Mouse (Mus musculus): ENCODE data around the gene Gm42421. TPM values are rescaled to one million over a fixed set of nuclear protein-coding genes. Genes with fewer than 3 reads are reported as not detected.

The Gm42421 gene
- polyA plus RNA-seq, 1 experiment from 2014 or later, result 0.90 TPM

DNA sequence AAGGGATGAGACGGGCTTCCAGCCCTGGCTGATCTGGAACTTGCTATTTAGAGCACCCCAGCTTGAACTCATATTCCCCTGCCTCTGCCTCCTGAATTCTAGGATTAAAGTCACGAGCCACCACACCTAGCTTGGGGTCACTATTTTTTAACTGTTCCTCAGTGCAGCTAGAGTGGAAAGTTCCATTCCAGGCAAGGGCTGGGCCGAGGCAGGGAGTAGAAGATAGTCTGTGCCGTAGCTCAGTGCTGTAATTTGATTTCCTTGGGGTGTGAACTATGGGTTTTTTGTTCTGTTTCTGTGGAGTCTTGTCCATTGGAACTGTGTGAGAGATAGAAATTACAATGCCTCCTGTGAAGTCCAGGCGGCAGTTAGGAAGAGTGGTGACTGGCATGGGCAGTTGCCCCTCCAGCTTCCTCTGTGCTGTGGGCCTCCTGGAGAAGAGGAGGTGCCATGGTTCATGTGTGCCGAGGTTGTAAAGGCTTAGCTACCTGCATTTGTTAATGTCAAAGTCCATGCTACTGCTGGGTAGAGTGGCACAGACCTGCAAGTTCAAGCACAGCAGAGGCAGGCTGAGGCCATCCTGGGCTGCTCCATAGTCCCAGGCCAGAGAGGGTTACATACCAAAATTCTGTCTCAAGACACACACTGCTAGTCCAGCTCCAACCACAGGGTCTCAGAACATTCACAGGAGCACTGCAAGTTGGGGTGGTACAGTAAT, 4.0 kb downstream of the Gm42421 start:
- Histone ChIP-seq H3K27ac (ENCODE audit: low read length) (no peak overlapping the region), H3K4me1 (replicated peaks; ENCODE audit: control insufficient read depth, insufficient read depth, low read length) (0 out of 2 replicates have a peak, but pooled peaks cover 3% of the 10 kb centered on the region), H3K27me3 (replicated peaks; ENCODE audit: control insufficient read depth, insufficient read depth, low read length) (no peaks in the 10 kb centered on the region), H3K4me2 (ENCODE audit: low read length) (no peak overlapping the region), H3K9ac (replicated peaks; ENCODE audit: low read depth, low read length) (no peak overlapping the region), H3K9me3 (ENCODE audit: control insufficient read depth, low read length) (no peaks in the 10 kb centered on the region), H3K36me3 (ENCODE audit: control insufficient read depth, insufficient read depth) (peaks cover 22% of the 10 kb centered on the region), H3K4me3 (replicated peaks; ENCODE audit: low read length) (no peak overlapping the region)
- no peak for ATAC-seq
- 88% methylated on average over 6 of the region's 6 CpGs for WGBS

DNA sequence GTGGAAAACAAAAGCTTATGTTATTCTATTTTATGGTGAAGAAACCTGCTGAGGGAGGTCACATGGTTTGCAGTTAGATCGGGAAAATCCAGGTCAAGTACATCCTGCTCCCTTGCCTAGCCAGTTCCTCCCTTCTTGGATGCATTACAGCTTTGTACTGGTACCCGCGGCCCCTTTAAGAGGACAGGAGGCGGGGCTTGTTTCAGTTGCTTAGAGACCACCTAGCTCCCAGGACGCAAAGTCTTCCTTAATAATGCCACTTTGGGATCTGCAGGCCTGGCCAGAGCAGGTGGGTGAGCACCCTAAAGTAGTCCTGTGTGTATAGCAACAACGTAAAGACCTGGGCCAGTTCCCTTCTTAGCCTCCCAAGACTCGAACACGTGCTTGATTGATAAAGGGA, 4.9 kb downstream of the Gm42421 start, which contains the start of gene Rsph10b:
Rsph10b (plus strand) TSS at position 205 of the 400 bp plus-strand sequence.
- H3K27me3 ChIP-seq (replicated peaks; ENCODE audit: control insufficient read depth, insufficient read depth, low read length), result no peaks in the 10 kb centered on the region
- H3K27ac ChIP-seq (ENCODE audit: low read length), result no peak within 1 kb of the TSS
- peaks cover 22% of the 10 kb centered on the region for H3K36me3 ChIP-seq (ENCODE audit: control insufficient read depth, insufficient read depth)
- WGBS, result 8% methylated on average over 8 of the region's 8 CpGs
- H3K4me3 ChIP-seq (replicated peaks; ENCODE audit: low read length), result 0 out of 2 replicates have a peak within 1 kb of the TSS, but pooled peaks have one; percentile 7
- no peak within 1 kb of the TSS for H3K9ac ChIP-seq (replicated peaks; ENCODE audit: low read depth, low read length)
- H3K4me2 ChIP-seq (ENCODE audit: low read length), result no peak within 1 kb of the TSS
- no peak for ATAC-seq
- no peaks in the 10 kb centered on the region for H3K9me3 ChIP-seq (ENCODE audit: control insufficient read depth, low read length)
- 0 out of 2 replicates have a peak, but pooled peaks cover 3% of the 10 kb centered on the region for H3K4me1 ChIP-seq (replicated peaks; ENCODE audit: control insufficient read depth, insufficient read depth, low read length)

DNA sequence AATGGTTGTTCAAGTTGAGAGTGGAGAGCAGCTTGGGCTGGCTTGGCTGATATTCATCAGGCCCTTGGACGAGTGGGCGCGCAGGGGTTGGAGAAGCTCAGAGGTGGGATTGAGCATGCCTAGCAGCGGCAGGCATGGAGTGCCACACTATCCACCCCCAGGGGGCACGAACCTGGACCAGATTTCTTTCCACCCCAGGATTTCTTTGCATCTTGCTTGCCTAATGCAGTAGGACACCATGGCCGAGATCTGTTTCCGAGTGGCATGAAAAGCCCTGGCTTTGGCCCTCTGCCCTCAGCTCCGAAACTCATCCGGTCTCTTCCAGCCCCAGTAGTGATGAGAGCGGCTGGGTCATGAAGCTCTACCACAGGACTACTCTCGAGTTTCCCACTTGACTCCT, 5.4 kb downstream of the Gm42421 start:
- no peak overlapping the region for H3K9ac ChIP-seq (replicated peaks; ENCODE audit: low read depth, low read length)
- H3K4me2 ChIP-seq (ENCODE audit: low read length), result no peak overlapping the region
- H3K27ac ChIP-seq (ENCODE audit: low read length), result no peak overlapping the region
- ATAC-seq, result no peak
- no peaks in the 10 kb centered on the region for H3K9me3 ChIP-seq (ENCODE audit: control insufficient read depth, low read length)
- peaks cover 19% of the 10 kb centered on the region for H3K36me3 ChIP-seq (ENCODE audit: control insufficient read depth, insufficient read depth)
- H3K4me1 ChIP-seq (replicated peaks; ENCODE audit: control insufficient read depth, insufficient read depth, low read length), result 0 out of 2 replicates have a peak, but pooled peaks cover 3% of the 10 kb centered on the region
- WGBS, result 91% methylated on average over 11 of the region's 11 CpGs
- no peak overlapping the region for H3K4me3 ChIP-seq (replicated peaks; ENCODE audit: low read length)
- H3K27me3 ChIP-seq (replicated peaks; ENCODE audit: control insufficient read depth, insufficient read depth, low read length), result no peaks in the 10 kb centered on the region

DNA sequence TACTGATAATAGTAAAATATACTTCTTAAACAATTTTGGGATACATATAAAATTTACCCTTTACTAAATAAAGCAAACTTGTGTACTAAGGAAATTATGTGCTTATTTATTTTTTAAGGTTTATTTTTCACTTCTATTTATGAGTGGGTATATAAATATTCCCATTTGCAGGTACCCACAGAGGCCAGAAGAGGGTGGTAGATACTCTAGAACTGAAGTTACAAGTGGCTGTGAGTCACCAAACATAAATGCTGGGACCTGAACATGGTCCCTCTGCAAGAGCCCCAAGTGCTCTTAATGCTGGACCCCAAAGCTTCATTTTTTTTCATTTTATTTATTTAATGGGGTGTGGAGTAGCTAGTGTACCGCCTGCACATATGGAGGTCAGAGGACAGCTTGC, 5.9 kb downstream of the Gm42421 start:
- Histone ChIP-seq H3K36me3 (ENCODE audit: control insufficient read depth, insufficient read depth) (peaks cover 16% of the 10 kb centered on the region), H3K4me1 (replicated peaks; ENCODE audit: control insufficient read depth, insufficient read depth, low read length) (0 out of 2 replicates have a peak, but pooled peaks cover 3% of the 10 kb centered on the region), H3K27ac (ENCODE audit: low read length) (no peak overlapping the region), H3K9me3 (ENCODE audit: control insufficient read depth, low read length) (no peaks in the 10 kb centered on the region), H3K9ac (replicated peaks; ENCODE audit: low read depth, low read length) (no peak overlapping the region), H3K4me2 (ENCODE audit: low read length) (no peak overlapping the region), H3K27me3 (replicated peaks; ENCODE audit: control insufficient read depth, insufficient read depth, low read length) (no peaks in the 10 kb centered on the region), H3K4me3 (replicated peaks; ENCODE audit: low read length) (no peak overlapping the region)
- ATAC-seq, result no peak
- 81% methylated on average over 1 of the region's 1 CpGs for WGBS

DNA sequence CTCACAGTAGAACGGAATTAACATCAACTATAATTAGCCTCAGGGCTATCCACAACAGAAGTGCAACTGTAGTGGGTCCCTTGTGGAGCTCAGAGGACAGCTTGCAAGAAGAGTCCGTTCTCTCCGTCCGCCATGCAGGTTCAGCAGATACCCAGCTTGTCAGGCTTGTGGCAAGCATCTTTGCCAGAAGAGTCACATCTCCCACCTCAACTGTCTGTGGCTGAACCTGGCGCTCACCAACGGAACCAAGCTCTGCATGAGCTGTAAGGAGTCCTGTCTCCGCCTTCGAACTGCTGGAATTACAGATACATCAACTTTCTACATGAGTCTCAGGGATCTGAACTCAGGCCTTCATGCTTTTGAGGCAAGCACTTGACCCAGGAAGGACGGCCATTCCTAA, 8.2 kb downstream of the Gm42421 start:
- Histone ChIP-seq H3K27me3 (replicated peaks; ENCODE audit: control insufficient read depth, insufficient read depth, low read length) (no peaks in the 10 kb centered on the region), H3K9ac (replicated peaks; ENCODE audit: low read depth, low read length) (no peak overlapping the region), H3K9me3 (ENCODE audit: control insufficient read depth, low read length) (no peaks in the 10 kb centered on the region), H3K27ac (ENCODE audit: low read length) (no peak overlapping the region), H3K4me3 (replicated peaks; ENCODE audit: low read length) (no peak overlapping the region), H3K36me3 (ENCODE audit: control insufficient read depth, insufficient read depth) (0 out of 2 replicates have a peak, but pooled peaks cover 2% of the 10 kb centered on the region), H3K4me2 (ENCODE audit: low read length) (no peak overlapping the region), H3K4me1 (replicated peaks; ENCODE audit: control insufficient read depth, insufficient read depth, low read length) (0 out of 2 replicates have a peak, but pooled peaks cover 3% of the 10 kb centered on the region)
- no peak for ATAC-seq
- WGBS, result 91% methylated on average over 9 of the region's 9 CpGs

DNA sequence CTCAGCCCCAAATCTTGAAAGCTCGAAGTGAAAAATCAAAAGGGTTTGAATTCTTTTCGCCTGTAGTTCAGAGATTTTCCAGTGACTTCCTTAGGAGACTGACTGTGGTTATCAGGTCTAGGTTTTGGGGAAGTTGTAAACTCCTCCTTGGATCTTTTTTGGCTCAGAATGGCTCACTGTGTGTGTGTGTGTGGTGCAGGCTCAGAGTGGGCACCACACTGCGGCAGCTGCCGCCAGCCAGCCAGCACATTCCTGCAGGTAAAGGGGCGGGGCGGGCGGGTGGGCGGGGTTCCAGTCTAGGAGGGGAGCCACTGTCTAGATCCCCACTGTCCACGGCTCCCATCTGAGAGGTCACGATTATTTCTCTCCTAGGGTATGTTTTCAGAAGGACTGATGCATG, 13.6 kb downstream of the Gm42421 start:
- Histone ChIP-seq H3K27me3 (replicated peaks; ENCODE audit: control insufficient read depth, insufficient read depth, low read length) (no peaks in the 10 kb centered on the region), H3K4me3 (replicated peaks; ENCODE audit: low read length) (no peak overlapping the region), H3K9me3 (ENCODE audit: control insufficient read depth, low read length) (no peaks in the 10 kb centered on the region), H3K27ac (ENCODE audit: low read length) (no peak overlapping the region), H3K4me1 (replicated peaks; ENCODE audit: control insufficient read depth, insufficient read depth, low read length) (no peaks in the 10 kb centered on the region), H3K36me3 (ENCODE audit: control insufficient read depth, insufficient read depth) (no peaks in the 10 kb centered on the region), H3K4me2 (ENCODE audit: low read length) (no peak overlapping the region), H3K9ac (replicated peaks; ENCODE audit: low read depth, low read length) (no peak overlapping the region)
- no peak for ATAC-seq
- WGBS, result 26% methylated on average over 9 of the region's 10 CpGs

DNA sequence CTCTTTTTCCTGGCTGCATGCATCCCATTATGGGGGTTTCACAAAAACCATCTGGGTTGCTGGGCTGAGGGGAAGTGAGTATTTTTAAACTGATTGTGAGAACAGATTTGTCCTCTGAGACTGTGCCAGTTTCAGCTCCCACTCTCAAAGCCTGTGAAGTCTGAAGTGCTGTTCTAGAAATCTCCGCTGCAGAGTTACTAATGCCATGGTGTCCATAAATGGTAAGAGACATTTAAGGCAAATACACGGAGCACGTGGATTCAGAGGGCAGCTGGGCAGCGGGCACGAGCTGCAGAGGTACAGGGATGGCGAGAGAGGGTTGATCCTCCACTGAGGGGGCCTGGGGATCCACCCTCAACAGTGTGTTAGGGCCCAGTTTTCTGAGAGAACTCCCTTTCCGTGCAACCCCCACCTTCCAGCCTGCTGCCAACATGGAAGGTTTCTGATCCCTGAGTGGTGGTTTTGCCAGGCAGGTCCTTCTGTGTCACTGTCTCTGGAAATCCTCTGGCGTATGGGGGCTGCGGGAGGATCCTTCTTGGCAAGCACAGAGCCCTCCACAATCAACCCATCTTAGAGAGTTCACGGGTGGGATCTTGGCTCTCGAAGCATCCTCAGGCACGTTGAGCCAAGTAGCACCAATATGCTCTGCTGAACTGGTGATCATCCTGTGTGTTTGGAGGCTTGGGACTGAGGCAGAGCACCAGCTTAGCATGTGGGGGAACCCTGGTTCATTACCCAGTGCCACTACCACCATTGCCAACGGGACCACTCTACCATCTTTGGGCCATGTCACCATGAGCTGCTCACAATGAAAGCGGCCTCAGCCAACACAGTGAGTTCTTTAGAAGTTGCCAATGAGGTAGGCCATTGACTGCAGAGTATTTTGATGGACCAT, 15.5 kb downstream of the Gm42421 start:
- H3K9ac ChIP-seq (replicated peaks; ENCODE audit: low read depth, low read length), result no peak overlapping the region
- no peaks in the 10 kb centered on the region for H3K27me3 ChIP-seq (replicated peaks; ENCODE audit: control insufficient read depth, insufficient read depth, low read length)
- peak; percentile 82 for ATAC-seq
- H3K36me3 ChIP-seq (ENCODE audit: control insufficient read depth, insufficient read depth), result no peaks in the 10 kb centered on the region
- no peak overlapping the region for H3K4me3 ChIP-seq (replicated peaks; ENCODE audit: low read length)
- H3K27ac ChIP-seq (ENCODE audit: low read length), result peak overlapping the region; percentile 87
- H3K4me2 ChIP-seq (ENCODE audit: low read length), result no peak overlapping the region
- H3K9me3 ChIP-seq (ENCODE audit: control insufficient read depth, low read length), result no peaks in the 10 kb centered on the region
- 76% methylated on average over 14 of the region's 14 CpGs for WGBS
- H3K4me1 ChIP-seq (replicated peaks; ENCODE audit: control insufficient read depth, insufficient read depth, low read length), result no peaks in the 10 kb centered on the region

DNA sequence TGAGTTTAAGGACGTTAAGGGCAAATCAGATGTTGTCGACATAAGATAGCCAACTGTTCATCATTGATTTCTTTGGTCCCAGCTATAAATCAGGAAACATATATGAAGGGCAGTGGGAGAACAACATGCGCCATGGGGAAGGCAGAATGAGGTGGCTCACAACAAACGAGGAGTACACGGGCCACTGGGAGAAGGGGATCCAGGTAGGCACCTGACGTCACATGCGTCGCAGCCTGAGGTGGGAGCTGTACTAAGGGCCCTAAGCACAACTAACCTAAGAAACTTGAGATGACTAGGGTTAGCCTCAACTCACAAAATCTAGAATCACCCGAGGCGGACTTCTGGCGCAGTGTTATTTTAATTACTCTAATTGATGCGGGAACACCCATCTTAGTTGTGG, 20.4 kb downstream of the Gm42421 start:
- 89% methylated on average over 12 of the region's 12 CpGs for WGBS
- no peak overlapping the region for H3K4me2 ChIP-seq (ENCODE audit: low read length)

DNA sequence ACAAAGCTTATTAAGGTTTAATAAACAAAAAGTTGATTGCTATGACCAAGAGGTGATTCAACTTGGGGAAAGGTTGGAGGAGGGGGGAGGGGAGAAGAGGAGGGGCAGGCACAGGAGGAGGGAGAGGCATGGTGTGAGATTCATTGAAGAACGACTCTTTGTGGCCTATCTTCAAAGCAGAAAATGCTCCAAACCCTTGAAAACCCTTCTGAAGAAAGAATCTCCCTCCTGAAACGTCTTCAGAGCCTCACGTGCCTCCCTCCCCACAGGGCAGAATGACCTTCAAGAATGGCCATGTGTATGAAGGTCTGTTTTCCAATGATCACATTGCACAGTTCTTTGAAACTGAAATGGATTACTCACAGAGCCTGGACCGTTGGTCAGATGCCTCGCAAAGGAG, 22.0 kb downstream of the Gm42421 start:
- H3K27me3 ChIP-seq (replicated peaks; ENCODE audit: control insufficient read depth, insufficient read depth, low read length), result no peaks in the 10 kb centered on the region
- H3K36me3 ChIP-seq (ENCODE audit: control insufficient read depth, insufficient read depth), result no peaks in the 10 kb centered on the region
- no peaks in the 10 kb centered on the region for H3K9me3 ChIP-seq (ENCODE audit: control insufficient read depth, low read length)
- H3K9ac ChIP-seq (replicated peaks; ENCODE audit: low read depth, low read length), result no peak overlapping the region
- no peak overlapping the region for H3K27ac ChIP-seq (ENCODE audit: low read length)
- H3K4me2 ChIP-seq (ENCODE audit: low read length), result no peak overlapping the region
- no peak overlapping the region for H3K4me3 ChIP-seq (replicated peaks; ENCODE audit: low read length)
- no peak for ATAC-seq
- 55% methylated on average over 5 of the region's 5 CpGs for WGBS
- H3K4me1 ChIP-seq (replicated peaks; ENCODE audit: control insufficient read depth, insufficient read depth, low read length), result no peaks in the 10 kb centered on the region

More for the DNA sequence above, 20.4 kb downstream of the Gm42421 start:
- H3K4me1 ChIP-seq (replicated peaks; ENCODE audit: control insufficient read depth, insufficient read depth, low read length), result no peaks in the 10 kb centered on the region
- no peaks in the 10 kb centered on the region for H3K36me3 ChIP-seq (ENCODE audit: control insufficient read depth, insufficient read depth)
- H3K27me3 ChIP-seq (replicated peaks; ENCODE audit: control insufficient read depth, insufficient read depth, low read length), result no peaks in the 10 kb centered on the region
- H3K9ac ChIP-seq (replicated peaks; ENCODE audit: low read depth, low read length), result no peak overlapping the region
- no peak for ATAC-seq
- H3K9me3 ChIP-seq (ENCODE audit: control insufficient read depth, low read length), result no peaks in the 10 kb centered on the region
- no peak overlapping the region for H3K4me3 ChIP-seq (replicated peaks; ENCODE audit: low read length)
- no peak overlapping the region for H3K27ac ChIP-seq (ENCODE audit: low read length)
